Mouse (Mus musculus): ENCODE measurements at regions not wholly inside any gene's neighbourhood (a gene's known extent, or its start where the extent isn't known, plus 50 kb on each side); places are given as distances from the start of the nearest gene placed in this dataset.

DNA sequence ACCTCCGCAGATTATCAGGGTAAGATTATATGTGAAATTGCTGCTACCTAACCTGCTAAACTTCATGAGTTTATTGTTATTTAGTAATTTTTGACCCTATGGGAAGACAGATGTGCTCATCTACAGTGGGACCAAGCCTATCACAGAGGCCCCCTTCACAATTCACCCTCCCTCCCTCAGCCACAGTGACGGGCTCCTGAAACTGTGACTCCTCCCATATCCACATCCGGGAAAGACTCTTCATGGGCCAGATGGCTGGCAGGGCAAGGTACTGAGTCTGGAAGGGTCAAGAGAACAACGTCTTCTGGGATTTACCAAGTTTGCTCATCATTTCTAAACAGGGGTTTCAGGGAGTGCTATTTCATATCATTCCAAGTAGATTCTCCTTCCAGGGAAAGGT, 84.1 kb upstream of the Irs2 start:
- no peak for DNase-seq (ENCODE audit: low spot score)

- no peak for DNase-seq (ENCODE audit: low spot score)
Observed at GRCm38 (mm10) chr8:11091675-11092345, 83.6 kb upstream of the Irs2 start.

DNA sequence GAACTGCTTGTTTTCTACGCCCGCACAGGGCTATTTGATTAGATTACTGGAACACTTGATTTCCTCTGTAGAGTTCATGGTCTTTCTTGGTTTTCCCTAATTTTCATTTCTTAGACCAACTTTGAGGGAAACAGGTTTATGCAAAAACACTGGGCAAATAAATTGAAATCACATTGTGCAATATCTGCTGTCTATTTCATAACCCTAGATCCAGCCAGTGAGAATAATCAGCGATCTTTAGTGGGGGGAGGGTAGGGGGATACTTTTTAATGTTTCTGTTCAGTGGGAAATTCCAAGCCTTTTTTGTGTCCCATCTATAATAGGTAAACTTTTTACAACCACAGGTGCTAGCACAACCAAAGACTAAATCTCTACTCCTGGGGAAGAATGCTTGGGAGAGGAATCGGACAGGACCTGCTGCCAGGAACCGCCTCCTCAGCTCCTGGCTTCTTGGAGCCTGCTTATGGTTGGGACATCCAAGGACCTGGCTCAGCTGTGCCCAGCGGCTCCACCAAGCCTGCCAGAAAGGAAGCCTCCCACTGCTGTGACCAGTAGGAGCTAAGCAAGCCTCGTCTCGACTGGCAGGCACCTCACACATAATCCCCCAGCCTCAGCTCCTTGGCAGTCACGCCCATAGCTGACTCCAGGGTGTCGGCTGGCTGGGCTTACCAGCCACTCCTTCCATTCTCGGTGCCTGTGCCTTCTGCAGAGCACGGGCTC, 80.8 kb upstream of the Irs2 start:
- peak; percentile 88 for DNase-seq (ENCODE audit: low spot score)

- peak; percentile 91 for DNase-seq (ENCODE audit: low spot score)
Observed at GRCm38 (mm10) chr8:11085244-11085643, 77.0 kb upstream of the Irs2 start.

DNA sequence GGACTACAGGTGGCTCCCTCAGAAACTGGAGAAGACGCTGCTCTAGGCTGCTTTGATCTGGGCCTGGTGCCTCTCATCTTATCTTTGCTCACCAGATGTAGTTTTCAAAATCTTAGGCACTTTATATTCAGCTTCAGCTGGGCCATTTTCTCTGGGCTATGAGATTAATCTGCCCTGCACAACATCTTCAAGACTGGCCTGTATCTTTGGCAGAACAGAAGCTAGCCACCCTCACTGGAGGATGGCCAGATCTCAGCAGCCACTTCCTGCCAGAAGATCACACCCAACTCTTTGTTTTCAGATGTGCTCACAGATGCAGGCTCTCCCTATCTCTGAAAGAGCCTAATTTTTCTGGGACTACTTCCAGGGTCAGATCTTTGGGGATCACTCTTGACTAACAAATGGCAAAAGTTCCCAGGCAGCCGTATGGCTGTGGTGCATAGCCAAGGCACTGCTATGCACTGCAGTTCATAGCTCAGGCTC, 75.8 kb upstream of the Irs2 start:
- peak; percentile 69 for DNase-seq (ENCODE audit: low spot score)

GRCm38 (mm10) chr8:11080813-11081212, 72.6 kb upstream of the Irs2 start:
- DNase-seq (ENCODE audit: low spot score): peak; percentile 46

- no peak for DNase-seq (ENCODE audit: low spot score)
Observed at GRCm38 (mm10) chr8:11079805-11080204, 71.5 kb upstream of the Irs2 start.

DNA sequence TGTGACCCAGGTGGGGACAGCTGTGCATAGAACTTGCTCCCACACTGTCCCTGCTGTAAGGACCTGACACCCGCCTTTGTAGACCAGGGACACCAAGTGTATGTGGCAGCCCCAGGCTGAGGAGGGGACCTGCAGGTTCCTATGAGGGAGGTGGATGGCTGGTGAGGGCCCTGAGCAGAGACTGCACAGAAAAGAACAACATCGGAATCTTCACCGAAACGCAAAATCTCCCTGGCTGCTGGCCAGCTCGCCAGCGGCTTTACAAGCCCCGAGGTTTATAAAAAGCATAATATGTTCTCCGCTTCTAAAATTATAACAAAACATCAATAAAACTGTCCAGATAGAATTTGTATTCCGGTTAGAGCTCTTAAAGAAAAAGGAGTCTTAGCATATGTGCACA, 68.9 kb upstream of the Irs2 start:
- DNase-seq (ENCODE audit: low spot score): no peak

DNA sequence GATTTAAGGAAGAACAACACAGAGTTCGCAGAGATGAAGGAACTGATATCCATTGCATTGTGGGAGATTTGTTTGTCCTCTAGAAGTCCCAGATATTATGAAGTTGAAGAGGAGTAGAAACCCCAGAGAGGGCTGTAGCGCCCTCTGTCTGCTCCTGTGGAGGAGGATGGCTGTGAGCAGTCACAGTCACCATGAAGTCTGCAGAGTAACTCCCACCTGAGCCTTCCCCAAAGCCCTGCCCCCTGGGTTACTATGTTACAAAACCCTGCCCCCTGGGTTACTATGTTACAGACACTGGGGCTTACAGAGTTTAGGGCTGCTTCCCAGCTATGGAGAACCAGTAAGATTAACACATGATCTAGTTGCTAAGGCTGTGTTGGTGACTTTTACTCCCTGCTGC, 62.9 kb upstream of the Irs2 start:
- no peak for DNase-seq (ENCODE audit: low spot score)

- DNase-seq (ENCODE audit: low spot score): no peak
Observed at GRCm38 (mm10) chr8:11067450-11067849, 59.2 kb upstream of the Irs2 start.

DNA sequence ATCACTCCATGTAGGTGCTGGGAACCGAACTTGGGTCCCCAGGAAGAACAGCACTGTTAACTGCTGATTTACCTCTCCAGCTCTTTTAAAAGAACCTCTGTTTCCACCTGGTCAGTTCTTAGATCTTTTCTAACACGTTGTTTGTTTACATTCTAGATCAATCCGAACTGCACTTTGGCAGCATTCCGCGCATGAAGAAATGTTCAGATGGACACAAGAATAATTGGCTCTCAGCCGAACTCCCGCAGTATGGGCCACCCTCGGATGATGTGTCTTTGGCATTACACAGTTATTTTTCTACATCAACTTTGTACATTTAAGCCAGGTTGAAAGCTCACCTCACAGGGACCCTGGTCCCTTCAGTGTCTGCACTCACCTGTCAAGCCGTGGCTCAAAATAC, 57.7 kb upstream of the Irs2 start:
- no peak for DNase-seq (ENCODE audit: low spot score)

- DNase-seq (ENCODE audit: low spot score): no peak
Observed at GRCm38 (mm10) chr8:11065303-11065702, 57.0 kb upstream of the Irs2 start.

- DNase-seq (ENCODE audit: low spot score): no peak
Observed at GRCm38 (mm10) chr8:11063058-11063457, 54.8 kb upstream of the Irs2 start.

- DNase-seq (ENCODE audit: low spot score): peak; percentile 65
Observed at GRCm38 (mm10) chr8:11062348-11062946, 54.2 kb upstream of the Irs2 start.

- DNase-seq (ENCODE audit: low spot score): peak; percentile 63
Observed at GRCm38 (mm10) chr8:11061711-11062110, 53.5 kb upstream of the Irs2 start.

DNA sequence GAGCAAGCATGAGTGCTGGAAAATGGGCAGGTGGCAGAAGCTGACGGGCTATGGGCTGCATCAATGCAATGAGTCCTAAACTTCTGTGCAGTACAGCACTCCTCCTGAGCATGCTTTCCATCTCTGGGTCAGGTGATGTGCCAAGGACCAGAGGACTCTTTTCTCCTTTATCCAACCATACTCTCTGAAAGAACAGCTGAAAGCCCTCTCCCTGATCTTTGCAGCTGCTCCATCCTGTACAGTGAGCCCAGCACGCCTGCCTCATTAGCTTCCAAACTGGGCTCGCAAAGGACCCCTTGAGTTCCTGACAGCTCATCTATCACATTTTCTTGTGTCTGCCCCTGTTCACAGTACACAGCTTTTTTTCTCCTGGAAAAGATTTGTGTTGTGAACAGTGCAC, 52.3 kb upstream of the Irs2 start:
- no peak for DNase-seq (ENCODE audit: low spot score)

DNA sequence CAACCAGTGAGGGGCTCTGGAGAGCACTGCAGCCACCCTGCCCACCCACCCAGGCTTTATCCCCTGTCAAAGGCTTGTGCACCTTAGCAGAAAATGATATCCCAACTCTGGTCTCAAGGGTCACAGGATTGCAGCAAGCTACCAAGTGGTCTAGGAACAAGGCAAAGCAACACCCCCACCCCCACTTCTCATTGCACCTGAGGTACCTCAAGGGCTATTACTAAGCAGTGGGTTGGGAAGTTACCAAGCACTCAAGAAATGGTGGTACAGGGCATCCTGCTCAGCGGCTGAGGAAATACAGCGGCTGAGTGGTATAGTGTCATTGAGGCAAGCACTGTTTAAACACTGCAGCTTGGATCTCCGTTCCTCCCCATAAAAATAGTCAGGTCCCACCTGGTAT, 50.1 kb upstream of the Irs2 start:
- DNase-seq (ENCODE audit: low spot score): no peak

Measured in adipocyte (in vitro differentiated cells).